Mouse (Mus musculus) lung, adult 2 months (tissue): ENCODE data around the gene Rab7.

ENCODE experiments used
- CTCF ChIP-seq: fragments of 200-500 bp; IDR thresholded peaks from 2 replicates; pipeline ENCODE4 v1.5.1; 2011; ENCODE audit warnings: mild to moderate bottlenecking, low read length, control low read depth; ENCODE audit not compliant: insufficient read depth
- POLR2A ChIP-seq: fragments of 200-500 bp; IDR thresholded peaks from 2 replicates; pipeline ENCODE4 v1.6.1; 2011; ENCODE audit warnings: low read depth, mild to moderate bottlenecking, control low read depth, low read length, borderline replicate concordance; ENCODE audit errors: extremely low read depth

- TF ChIP-seq POLR2A (no peak), CTCF (no peak)
Measured at GRCm38 (mm10) chr6:88009209-88009608, 35.9 kb downstream of the Rab7 start.
